Mouse (Mus musculus) thymus, postnatal 10 days (tissue): ENCODE measurements around the gene Spast.
"Not testable (repeated sequence)": the region's sequence is repeated elsewhere in the genome, so short reads cannot be mapped to it uniquely, and the experiment has no call there.

Experiments
- DNase-seq, 2 experiments: peaks; one replicate each; pipeline ENCODE4 v3.0.0; 2021; ENCODE audit warnings: low spot score in 2 of 2

Gene Spast

DNA sequence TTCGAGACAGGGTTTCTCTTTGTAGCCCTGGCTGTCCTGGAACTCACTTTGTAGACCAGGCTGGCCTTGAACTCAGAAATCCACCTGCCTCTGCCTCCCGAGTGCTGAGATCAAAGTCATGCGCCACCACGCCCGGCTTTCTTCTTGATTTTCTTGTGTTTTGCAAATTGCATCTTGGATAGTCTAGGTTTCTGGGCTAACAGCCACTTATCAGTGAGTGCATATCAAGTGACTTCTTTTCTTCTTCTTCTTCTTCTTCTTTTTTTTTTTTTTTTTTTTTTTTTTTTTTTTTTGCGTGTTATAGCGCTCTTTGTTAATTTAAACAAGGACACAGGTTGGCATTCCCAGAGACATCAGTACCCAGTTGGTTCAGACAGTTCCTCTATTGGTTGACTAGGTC, 11.6 kb upstream of the Spast start:
- not testable (repeated sequence) for DNase-seq

DNA sequence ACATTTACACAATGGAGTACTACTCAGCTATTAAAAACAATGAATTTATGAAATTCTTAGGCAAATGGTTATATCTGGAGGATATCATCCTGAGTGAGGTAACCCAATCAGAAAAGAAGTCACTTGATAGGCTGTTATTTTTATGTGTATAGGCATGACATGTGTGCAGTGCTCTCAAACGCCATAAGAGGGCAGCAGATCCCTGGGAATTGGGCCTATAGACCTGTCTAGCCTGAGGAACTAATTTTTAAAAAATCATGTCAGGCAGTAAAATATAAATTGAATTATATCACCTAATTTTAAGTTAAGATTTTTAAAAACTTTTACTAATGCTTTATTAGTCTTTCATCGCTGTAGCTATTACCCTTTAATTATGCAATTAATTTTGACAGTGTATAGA, 10.6 kb upstream of the Spast start:
- DNase-seq = peak; percentile 34 to 69

DNA sequence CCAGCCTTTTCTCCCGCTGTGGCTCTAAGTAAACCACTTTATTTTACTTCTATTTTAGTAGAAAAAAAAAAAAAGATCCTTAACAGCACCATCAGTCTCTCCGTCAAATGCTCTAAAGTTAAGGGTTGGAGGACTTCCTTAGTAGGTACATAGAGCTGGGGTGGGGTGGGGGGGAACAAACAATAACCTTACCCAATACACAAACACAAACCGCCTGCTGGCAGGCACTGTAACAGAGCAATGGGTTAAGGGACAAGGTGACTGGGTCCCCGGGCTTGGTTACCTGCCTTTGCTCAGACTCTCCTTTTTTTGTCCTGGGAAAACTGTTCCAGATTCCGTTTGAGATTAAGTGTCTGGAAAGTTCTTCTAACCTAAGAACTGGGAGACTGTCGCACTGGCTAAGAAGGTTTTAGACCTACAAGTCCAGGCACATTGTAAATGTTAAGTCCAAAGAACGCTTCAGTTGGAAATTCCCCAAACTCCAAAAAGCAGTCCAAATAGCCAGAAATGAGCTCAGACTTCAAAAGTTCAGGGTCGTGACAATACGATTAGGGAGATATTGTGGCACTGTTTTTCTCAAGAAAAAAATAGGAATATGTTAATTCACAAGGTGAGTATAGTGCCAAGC, 7.6 kb upstream of the Spast start:
- DNase-seq = no peak

DNA sequence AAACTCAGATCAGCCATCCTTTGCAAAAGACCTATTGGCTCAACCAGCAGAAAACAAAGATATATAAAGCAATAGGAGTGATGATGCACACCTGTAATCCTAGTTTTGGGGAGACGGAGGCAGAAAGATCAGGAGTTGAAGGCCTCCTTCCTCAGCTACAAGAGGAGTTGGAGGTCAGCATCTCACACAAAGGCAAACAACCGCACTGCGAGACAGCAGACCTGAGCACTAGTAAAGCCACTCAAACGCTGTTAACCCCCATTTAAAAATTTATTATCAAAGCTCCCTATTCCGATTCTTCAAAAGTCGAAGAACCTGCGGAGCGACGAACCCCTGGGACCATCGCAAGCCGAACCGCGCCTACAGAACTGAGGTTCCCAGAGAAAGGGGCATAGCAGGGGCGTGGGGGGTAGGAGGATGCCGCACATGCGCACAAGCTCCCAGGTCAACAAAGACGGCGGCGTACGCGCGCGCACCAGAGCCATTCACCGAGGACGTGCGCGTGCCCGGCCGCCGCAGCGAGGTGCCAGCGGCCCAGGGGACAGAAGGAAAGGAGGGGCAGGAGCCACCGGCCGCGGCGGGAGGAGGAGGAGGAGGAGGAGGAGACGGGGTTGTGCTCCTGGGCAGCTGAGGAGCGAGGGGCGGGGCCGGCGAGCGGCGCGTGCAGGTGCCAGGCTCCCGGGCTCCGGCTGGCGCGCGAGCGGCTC, 409 bp upstream of the Spast start:
- DNase-seq = peak; percentile 87 to 95

DNA sequence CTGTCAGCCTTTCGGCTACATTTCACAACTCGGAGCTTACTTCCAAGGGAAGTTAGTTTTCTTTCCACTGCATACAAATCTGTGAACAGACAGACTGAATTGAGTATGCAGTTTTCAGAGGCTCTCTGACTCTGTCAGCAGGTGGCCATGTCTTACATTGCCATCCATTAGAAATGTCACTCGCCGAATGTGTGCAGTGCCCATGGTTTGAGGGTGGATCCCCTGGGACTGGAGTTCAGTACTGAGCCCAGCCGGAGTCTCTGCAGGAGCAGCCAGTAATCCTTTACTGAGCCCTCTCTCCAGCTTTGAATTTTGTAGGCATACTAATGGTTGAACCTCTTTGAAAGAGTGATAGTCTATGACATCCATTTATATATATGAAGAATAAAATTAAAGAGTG, 2.4 kb downstream of the Spast start:
- DNase-seq = no peak

DNA sequence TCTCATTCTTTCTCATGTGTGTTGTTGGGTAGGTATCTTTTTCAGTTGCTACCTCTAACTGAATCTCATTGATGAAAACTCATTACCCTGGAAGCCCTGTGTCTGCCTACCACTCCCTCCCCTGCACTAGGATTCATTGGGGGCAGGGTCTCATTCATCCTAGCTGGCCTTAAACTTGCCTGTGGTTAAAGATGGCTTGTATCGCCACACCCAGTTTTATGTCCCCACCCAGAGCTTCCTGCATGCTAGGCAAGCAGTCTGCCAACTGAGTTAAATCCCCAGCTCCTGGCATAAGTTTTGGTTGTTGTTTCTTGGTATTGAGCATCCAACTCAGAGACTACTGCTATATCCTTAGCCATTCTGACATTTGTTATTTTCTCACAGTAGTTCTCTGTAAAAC, 24.8 kb downstream of the Spast start:
- no peak for DNase-seq

DNA sequence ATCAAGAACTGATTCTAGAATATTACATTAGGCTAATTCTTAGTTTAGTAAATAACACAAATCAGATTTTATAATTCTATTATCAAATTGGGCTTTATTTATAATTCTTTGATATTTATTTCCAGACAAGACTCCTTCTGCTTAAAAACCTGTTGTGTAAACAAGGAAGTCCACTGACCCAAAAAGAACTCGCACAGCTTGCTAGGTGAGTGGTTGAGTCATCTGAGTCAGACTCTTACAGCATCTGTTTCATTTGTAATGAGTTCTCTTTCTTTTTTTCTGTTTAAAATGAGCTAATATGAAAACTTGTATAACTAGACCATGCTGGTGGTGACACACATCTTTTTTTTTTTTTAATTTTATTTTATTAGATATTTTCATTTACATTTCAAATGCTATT, 38.1 kb downstream of the Spast start:
- DNase-seq = no peak

DNA sequence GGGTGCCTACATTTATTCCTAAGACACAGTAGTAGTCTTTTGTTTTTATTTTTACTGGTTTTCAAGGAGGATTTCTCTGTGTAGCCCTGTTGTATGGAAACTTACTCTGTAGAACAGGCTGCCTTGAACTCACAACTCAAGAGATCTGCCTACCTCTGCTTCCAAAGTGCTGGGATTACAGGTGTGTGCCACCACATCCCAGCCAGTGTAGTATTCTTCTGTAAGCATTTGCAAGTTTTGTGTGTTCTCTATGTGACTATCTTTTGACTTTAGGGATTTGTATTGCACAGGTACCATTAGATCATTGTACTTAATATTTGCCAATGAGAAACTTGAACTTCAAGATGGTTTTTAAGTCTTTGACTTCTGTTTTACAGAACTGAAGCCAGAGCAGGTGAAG, 47.9 kb downstream of the Spast start:
- no peak for DNase-seq

DNA sequence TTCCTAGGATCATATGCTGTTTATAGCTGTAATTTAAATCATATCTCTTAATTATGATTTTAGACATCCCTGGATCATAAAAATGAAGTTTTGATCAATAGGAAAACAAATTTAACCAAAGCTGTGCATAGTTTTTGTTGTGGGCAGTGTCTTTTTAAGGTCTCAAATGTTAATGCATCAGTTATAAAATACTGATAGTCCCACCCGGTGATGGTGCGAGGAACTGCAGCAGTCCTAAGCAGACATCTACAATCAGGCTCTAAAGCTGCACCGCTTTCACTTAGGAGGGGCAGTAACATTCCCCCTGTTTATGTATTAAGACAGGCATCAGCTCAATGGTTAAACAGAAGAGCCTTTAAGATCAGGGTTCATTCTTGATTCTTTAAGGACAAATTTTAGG, 51.1 kb downstream of the Spast start:
- DNase-seq = no peak

DNA sequence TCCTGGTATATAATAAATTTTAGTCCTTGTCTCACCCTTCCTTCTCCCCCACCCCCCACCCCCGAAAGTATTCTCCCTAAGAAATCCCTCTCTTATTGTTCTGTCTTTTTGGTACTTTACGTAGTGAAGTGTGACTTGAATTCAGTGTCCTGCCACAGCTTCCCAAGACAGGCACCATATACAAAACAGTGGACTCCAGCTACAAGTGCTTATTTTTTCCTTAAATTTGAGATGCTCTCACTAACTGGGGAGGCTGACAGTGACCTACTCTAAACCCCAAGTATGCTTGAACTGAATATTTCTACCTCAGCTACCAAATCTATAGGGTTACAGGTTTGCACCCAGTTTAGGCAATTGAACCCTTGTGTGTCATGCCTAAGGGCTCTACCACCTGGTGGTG, 55.6 kb downstream of the Spast start:
- no peak for DNase-seq

DNA sequence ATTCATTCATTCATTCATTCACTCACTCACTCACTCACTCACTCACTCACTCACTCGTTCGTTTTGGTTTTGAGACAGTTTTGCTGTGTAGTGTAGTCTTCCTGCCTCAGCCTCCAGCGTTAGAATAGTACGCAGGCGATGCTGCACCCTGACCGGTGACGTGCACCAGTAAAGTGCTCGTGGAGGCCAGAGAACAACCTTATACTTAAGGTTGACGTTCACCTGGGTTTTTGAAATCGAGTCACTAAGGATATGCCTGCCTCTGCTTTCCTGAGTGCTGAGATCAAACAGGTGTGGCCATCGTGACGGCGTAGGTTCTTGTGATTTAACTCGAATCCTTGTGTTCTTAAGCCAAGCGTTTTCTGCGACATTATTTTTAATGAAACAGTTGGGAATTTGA, 56.1 kb downstream of the Spast start:
- peak in 1 of 2 experiments; percentile 6 for DNase-seq

DNA sequence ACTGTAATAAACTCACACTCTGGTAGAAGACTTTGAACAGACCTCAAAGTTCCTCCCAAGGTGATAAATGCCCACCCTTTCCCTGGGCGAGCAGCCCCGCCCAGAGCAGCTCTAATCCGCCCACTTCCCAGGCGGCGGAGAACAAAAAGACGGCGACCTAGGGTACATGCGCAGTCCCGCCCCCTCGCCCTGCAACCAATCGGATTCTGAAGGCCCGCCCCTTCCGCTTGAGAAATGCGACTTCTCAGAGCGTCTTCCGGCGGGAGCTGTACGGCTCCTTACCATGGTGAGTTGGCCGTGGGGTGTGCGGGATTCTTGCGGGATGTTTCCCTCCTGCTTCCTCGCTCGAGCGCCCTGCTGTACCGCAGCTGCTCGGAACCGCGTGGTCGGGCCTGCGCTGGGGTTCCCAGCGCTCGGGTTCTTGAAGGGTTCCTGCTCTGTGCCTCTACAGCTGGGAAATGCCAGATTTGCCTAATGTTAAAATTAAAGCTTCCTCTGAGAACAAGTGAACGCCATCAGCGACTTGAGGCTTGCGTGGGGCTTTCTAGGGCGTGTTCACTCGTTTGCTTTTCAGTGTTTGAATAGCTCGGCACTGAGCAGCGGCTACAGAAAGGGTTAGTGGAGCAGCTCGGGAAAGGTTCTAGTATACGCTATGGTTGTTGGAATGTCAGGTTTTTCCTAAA, 56.7 kb downstream of the Spast start, which contains the start of gene Slc30a6:
TSS of gene Slc30a6 (plus strand) at position 226 of the 683 bp plus-strand sequence.
- peak; percentile 94 to 95 for DNase-seq

DNA sequence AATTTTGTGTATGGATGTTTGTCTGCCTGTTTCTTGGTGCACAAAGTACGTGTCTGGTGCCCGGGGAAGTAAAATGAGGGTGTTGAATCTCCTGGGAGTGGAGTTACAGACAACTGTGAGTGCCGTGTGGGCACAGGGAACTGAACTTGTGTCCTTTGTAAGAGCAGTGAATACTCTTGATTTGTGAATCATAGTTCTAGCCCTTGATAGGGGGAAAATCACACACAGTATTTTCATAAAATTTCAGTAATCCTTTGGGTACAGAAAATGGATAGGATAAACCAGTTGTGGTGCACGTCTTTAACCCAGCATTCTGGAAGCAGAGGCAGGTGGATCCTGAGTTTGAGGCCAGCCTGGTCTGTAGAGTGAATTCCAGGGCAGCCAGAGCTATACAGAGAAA, 58.0 kb downstream of the Spast start:
- DNase-seq = no peak

DNA sequence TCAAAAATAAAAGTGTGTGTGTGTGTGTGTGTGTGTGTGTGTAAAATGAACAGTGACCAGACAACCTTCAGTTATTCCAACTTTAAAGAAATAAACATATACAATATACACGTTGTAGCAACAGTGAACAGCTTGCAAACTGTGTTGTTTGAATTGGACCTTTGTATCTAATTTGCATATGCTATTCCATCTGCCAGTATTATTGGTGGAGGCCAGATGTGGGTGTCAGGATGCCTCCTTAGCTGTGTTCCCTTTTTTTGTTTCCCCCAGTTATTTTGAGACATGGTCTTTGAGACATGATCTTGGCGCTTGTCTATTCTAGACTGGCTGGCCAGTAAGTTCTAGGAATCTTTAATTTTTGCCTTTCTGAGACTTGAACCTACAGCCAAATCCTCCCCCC, 58.4 kb downstream of the Spast start:
- no peak for DNase-seq

DNA sequence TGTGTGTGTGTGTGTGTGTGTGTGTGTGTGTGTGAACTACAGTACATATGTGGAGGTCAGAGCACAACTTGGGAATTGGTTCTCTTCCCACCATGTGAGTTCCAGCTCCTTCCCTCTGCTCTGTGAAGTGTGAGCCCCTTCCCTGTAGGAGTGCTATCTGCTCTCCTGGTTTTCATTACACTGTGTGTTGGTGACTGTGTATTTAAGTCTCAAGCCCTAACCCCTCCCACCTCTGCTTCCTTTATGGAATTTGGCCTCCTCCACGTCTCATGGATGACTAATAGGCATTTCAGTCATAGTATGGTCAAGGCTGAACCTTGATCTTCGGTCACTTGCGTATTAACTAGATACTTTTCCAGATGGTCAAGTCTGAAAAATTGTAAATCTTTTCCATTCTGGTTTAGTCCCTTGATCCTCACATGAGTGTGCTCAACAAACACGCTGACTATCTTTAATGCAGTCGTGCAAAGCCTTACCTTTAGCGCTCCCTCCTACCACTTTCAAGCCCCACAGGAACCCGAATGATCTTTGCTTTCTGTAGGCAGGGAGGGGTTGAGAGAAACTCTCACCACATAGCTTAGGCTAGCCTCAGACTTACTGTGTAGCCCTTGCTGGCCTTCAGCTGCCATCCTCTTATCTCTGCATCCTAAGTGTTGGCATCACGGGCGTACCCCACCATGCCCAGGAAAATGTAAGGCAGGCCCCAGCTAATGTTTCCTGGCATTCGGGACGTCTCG, 63.9 kb downstream of the Spast start:
- no peak for DNase-seq

DNA sequence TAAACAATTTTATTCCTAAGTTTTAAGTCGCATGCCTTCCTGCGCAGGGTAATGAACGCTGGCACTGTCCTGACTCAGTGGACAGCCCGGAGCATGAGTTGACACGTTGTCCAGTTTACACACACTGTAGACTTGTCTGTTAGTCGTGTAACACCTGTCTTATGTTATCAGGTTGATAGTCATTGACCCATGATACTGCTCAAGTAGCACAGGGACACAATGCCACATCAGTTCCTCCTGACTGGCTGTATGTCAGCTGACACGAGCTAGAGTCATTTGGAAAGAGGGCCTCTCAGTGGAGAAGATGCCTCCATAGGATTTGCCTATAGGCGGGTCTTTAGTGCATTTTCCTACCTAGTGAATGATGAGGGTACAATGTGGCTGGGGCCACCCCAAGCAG, 67.7 kb downstream of the Spast start:
- no peak for DNase-seq

DNA sequence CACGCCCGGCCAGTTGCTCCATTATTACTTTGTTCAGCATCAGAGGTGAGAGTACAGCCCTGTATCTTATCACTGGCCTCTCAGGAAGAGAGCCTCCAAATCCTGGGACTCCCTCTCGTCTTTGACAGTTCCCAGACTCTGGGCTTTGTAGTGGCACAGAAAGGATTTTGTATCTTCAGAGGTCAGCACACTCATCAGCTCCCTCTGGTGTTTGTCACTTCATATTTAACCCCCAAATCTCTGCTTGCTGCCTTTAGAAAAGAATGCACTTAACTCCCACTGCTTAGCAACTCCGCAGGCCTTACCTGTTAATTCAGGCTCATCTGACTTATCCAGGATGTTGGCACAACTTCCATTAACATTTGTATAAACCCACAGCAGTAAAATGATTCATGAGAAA, 70.9 kb downstream of the Spast start:
- DNase-seq = no peak

DNA sequence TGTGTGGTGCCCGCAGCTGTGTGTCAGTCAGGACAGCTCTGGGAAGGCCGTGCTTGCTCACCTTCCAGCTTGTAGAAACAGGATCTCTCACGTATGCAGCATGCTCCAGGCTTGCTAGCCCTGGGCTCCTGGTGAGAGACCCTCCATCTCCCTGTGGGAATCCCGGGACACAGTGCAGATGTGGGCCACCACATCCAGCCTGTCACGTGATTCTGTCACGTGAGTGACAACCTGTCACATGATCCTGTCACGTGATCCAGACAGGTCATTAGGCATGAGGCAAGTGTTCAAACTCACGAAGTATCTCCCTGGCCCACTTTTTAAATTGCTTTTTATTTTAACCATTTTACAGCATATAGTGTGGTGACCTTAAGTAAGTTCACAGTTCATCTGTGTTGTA, 74.5 kb downstream of the Spast start:
- no peak for DNase-seq

DNA sequence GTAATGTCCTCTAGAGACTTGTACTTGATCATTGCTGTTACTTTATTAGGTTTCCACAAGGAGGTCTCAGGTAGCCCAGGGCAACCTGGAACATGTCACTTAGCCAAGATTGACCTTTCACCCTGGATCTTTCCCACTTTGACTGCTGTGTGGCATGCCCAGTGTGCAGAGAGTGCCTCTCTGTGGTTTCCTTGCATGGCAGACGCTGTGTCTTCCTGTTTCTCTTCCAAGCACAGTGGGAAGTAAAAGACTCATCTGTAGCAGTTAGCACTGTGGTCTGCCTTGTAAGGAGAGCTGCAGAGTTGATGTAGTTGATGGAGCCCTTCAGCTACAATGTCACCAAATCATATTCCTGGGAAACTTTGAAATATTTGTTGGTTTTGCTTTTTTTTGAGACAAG, 75.9 kb downstream of the Spast start:
- DNase-seq = no peak

DNA sequence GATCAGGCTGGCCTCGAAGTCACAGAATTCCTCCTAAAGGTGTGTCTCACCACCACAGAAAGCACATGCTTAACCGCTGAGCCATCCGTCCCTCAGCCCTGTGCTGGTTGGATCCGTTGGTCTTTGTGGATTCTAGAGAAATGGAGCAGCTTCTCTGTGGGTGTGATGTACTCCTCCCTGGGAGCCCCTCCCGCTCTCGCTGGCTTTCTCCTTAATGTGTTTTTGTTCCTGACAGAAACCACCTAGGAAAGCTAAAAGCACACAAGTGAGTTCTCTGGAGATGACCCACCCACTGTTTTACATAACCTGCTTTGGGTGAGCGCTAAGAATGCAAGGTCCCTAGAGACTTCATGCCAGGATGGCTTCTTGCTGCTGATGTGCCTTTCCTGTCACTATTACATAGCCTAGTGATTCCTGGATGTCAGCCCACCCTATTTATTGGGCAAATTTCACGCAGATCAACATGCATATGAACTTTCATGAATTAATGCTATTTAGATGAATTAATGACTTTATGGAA, 78.1 kb downstream of the Spast start:
- DNase-seq = no peak

DNA sequence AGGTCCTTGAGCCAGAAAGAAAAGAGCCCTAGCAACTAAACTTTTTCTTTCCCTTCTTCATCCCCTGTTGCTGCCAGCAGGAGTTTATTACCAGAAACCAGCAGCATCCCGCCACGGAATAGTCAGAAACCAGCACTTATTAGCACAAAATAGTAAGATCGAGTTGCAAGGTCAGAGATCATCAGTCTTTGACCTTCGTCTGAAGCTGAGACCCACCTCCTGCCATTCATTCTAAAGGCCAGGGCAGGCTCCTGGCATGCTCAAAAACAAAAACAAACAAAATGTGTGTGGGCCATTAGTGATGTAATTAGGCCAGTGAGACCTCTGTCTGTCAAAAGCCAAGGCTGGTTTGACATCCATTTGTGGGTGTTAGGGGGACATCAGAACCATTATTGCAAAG, 79.4 kb downstream of the Spast start:
- no peak for DNase-seq

DNA sequence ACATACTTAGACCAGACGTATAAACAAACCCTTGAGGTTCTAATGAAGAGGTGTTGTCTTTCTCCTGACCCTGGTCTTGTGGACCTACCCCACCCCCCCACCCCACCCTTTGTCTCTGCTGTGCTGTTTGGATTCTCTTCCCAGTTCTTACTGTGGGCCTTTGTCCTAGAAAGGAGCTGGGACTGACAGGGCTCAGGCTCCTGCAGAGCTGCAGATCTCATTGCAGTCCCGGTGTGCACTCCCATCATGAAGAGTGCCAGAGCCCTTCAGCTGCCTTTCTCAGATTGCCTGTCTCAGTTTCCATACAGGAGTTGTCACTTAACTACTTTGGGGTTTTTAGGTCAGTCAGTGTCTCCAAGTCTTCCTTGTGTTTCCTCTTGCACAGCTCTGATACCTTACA, 81.9 kb downstream of the Spast start:
- DNase-seq = no peak
